Mouse (Mus musculus): ENCODE data around the gene Prrx2. TPM values are rescaled to one million over a fixed set of nuclear protein-coding genes. Genes with fewer than 3 reads are reported as not detected.

Gene Prrx2
- total RNA-seq, 2 experiments from 2014 or later: 1.5 to 1.7 TPM

DNA sequence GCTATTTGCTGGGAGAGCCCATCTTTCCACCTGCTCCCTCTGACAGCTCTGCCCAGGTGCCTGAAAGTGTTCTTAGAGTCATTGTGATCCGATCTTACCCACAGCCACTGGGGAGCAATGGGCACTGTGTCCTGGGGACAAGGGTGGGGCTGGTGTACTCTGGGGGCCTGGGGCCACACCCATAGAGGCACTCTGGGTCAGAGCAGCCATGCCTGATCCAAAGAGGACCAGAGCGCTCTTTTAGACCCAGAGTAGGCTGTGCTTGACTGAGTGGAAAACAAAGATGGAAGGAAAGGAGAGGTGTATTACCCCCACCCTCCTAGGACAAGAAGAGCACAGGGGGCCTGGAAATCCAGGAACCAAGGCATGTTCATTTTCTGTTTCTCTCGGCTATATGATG is 31.2 kb upstream of the Prrx2 start, which contains the start of gene 1700001O22Rik:
Gene 1700001O22Rik (minus strand): TSS at position 58 of the 400 bp plus-strand sequence.
- no peak for TF ChIP-seq CTCF (IDR thresholded peaks at IDR 0.05)
- H3K27ac ChIP-seq: no peak within 1 kb of the TSS
- intact Hi-C loops (cut with DNase I): no loop called here
- DNase-seq (ENCODE audit: extremely low spot score in 1 of 2, low spot score in 2 of 2): no peak
- no peak within 1 kb of the TSS for H3K4me3 ChIP-seq

DNA sequence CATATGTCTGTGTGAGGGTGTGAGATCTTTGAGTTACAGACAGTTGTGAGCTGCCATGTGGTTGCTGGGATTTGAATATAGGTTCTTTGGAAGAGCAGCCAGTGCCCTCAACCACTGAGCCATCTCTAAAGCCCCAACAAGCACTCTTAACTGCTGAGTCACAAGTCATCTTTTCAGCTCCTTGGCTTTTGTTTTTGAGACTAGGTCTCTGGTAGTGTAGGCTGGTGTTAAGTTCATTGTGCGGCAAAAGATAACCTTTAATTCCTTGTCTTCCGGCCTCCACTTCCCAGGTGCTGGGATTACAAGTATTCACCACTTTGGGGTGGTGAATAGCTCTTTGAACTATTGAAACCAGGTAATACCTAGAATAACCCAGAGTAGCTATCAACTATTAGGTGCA is 28.8 kb upstream of the Prrx2 start:
- H3K27ac ChIP-seq: no peak overlapping the region
- TF ChIP-seq CTCF (IDR thresholded peaks at IDR 0.05): no peak
- intact Hi-C loops (cut with DNase I): no loop called here
- DNase-seq (ENCODE audit: extremely low spot score in 1 of 2, low spot score in 2 of 2): no peak
- no peak overlapping the region for H3K4me3 ChIP-seq

GRCm38 (mm10) chr2:30807147-30807647 is 27.6 kb upstream of the Prrx2 start:
- no peak for TF ChIP-seq CTCF (IDR thresholded peaks at IDR 0.05)
- H3K4me3 ChIP-seq: peak overlapping the region; percentile 94
- intact Hi-C loops (cut with DNase I): no loop called here
- H3K27ac ChIP-seq: peak overlapping the region; percentile 81
- DNase-seq (ENCODE audit: extremely low spot score in 1 of 2, low spot score in 2 of 2): no peak

DNA sequence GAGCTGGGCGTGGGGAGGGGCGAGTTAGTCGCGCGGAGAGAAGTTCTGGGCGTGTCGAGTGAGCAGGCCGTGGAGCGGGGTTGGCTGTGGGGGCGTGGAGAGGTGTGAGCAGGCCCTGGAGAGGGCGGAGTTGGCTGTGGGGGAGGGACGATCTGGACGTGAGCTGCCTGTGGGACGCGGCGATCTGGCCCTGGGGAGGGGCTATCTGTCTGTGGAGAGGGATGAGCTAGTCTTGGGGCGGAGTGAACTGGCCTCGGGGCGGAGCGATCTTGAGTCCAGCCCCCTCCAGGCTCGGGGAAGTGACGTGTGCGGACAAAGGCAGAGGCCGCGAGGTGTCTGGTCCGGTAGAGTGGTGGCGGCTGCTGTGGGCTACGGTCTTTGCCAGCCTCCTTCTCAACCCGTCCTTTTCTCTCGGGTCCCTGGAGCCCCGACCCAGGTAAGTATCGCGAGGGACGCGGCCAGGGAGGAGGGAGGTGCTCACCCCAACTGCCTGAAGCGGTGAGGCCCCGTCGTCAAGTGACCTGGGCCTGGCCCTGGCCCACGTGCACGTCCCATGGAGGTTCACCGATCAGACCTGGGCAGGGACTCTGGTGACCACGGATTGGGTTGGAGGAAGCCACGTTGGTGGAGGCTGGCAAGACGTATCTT is 27.0 kb upstream of the Prrx2 start, which contains the start of gene Ntmt1:
Gene Ntmt1 (plus strand): TSS at position 179 of the 648 bp plus-strand sequence.
- peak within 1 kb of the TSS; percentile 94 for H3K4me3 ChIP-seq
- peak; percentile 97 to 99 for DNase-seq (ENCODE audit: extremely low spot score in 1 of 2, low spot score in 2 of 2)
- TF ChIP-seq CTCF (IDR thresholded peaks at IDR 0.05): no peak
- intact Hi-C loops (cut with DNase I): no loop called here
- peak within 1 kb of the TSS; percentile 91 for H3K27ac ChIP-seq

DNA sequence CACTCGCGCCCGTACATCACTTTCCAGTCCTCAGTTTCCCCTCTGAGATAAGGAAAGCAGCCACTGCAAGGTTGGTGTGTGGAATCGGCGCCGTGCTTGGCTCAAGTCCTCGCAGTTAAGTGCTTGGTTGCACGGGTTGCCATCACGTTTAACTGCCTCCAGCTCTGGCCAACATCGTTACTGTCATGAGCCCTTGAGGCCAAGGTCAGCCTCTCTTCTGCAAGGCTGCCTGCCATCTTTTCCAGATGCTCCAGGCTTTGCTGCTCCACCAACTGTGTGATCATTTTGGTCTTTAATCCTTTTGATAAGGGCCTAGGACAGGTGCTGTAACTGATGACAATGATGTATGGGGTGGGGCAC is 26.5 kb upstream of the Prrx2 start:
- TF ChIP-seq CTCF (IDR thresholded peaks at IDR 0.05): no peak
- H3K27ac ChIP-seq: peak overlapping the region; percentile 91
- peak overlapping the region; percentile 94 for H3K4me3 ChIP-seq
- intact Hi-C loops (cut with DNase I): no loop called here
- DNase-seq (ENCODE audit: extremely low spot score in 1 of 2, low spot score in 2 of 2): no peak

GRCm38 (mm10) chr2:30809503-30809902 is 25.3 kb upstream of the Prrx2 start:
- Histone ChIP-seq H3K4me3 (peak overlapping the region; percentile 2; the same call in 1 of the 2 replicates), H3K27ac (0 out of 2 replicates have a peak overlapping the region, but pooled peaks have one; percentile 24)
- intact Hi-C loops (cut with DNase I): loop anchor here (1.0 kb wide), 1 partner anchor 17 kb away; no protein-coding TSS in a partner anchor
- no peak for TF ChIP-seq CTCF (IDR thresholded peaks at IDR 0.05)
- no peak for DNase-seq (ENCODE audit: extremely low spot score in 1 of 2, low spot score in 2 of 2)

GRCm38 (mm10) chr2:30810573-30810972 is 24.2 kb upstream of the Prrx2 start:
- DNase-seq (ENCODE audit: extremely low spot score in 1 of 2, low spot score in 2 of 2): no peak

GRCm38 (mm10) chr2:30816383-30816782 is 18.4 kb upstream of the Prrx2 start:
- DNase-seq (ENCODE audit: extremely low spot score in 1 of 2, low spot score in 2 of 2): no peak

More at GRCm38 (mm10) chr2:30810573-30810972, 24.2 kb upstream of the Prrx2 start:
- intact Hi-C loops (cut with DNase I): no loop called here
- H3K4me3 ChIP-seq: no peak overlapping the region
- H3K27ac ChIP-seq: no peak overlapping the region; the same call in 1 of the 2 replicates
- no peak for TF ChIP-seq CTCF (IDR thresholded peaks at IDR 0.05)

DNA sequence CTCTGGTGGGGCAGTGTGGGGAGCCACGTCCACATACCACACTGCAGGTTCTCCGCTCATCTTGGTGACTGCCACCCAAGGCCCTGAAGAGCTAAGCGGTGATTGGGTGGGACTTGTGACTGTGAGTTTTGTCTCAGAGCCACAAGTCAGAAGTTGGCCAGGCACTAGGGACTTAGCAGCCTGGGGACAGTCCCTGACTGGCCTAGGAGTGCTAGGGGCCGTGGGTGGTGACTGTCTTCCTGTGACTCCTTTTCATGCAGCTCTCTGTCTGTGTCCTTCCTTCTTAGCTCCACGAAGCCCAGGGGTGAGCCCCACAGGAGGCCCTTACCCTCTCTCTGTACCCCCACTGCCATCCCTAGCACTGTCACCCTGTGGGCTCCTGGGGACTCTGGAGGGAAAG is 14.9 kb upstream of the Prrx2 start:
- intact Hi-C loops (cut with DNase I): no loop called here
- no peak for TF ChIP-seq CTCF (IDR thresholded peaks at IDR 0.05)
- no peak for DNase-seq (ENCODE audit: extremely low spot score in 1 of 2, low spot score in 2 of 2)
- Histone ChIP-seq H3K27ac (no peak overlapping the region), H3K4me3 (no peak overlapping the region)

More at GRCm38 (mm10) chr2:30816383-30816782, 18.4 kb upstream of the Prrx2 start:
- no peak for TF ChIP-seq CTCF (IDR thresholded peaks at IDR 0.05)
- intact Hi-C loops (cut with DNase I): no loop called here
- H3K4me3 ChIP-seq: no peak overlapping the region
- no peak overlapping the region for H3K27ac ChIP-seq

DNA sequence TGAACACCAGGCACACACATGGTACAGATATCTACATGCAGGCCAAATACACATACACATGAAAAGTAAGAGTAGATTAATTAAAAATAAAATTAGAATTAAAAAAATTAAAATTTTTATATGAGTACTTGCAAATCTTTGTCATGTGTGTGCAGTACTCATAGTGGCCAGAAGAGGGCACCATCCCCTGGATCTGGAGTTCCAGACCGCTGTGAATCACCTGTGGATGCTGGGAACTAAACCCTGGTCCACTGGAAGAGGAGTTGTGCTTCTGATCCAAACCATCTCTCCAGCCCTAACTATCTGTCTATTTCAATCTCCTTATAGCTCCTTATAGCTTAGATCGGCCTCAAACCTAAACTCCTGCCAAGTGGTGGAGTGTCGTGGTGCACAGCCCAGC is 13.7 kb upstream of the Prrx2 start:
- DNase-seq (ENCODE audit: extremely low spot score in 1 of 2, low spot score in 2 of 2): no peak
- Histone ChIP-seq H3K4me3 (no peak overlapping the region), H3K27ac (no peak overlapping the region)
- intact Hi-C loops (cut with DNase I): no loop called here
- TF ChIP-seq CTCF (IDR thresholded peaks at IDR 0.05): peak; percentile 50

DNA sequence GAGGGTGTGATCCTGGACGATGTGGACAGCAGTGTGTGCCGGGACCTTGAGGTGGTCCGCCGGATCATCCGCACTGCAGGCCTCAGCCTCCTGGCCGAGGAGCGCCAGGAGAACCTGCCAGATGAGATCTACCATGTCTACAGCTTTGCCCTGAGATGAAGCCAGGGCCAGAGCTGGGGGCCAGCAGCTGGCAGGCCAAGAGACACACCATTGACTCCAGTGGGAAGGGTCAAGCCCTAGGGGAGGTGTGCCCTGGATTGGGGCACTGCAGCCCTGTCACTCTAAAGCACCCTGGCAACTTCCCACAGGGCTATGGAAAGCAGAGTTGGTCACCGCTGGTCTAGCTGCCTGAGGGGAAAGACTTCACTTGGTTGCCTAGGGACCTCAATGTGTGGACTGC is 12.3 kb upstream of the Prrx2 start:
- TF ChIP-seq CTCF (IDR thresholded peaks at IDR 0.05): no peak
- intact Hi-C loops (cut with DNase I): no loop called here
- Histone ChIP-seq H3K4me3 (no peak overlapping the region), H3K27ac (no peak overlapping the region)
- DNase-seq (ENCODE audit: extremely low spot score in 1 of 2, low spot score in 2 of 2): no peak

DNA sequence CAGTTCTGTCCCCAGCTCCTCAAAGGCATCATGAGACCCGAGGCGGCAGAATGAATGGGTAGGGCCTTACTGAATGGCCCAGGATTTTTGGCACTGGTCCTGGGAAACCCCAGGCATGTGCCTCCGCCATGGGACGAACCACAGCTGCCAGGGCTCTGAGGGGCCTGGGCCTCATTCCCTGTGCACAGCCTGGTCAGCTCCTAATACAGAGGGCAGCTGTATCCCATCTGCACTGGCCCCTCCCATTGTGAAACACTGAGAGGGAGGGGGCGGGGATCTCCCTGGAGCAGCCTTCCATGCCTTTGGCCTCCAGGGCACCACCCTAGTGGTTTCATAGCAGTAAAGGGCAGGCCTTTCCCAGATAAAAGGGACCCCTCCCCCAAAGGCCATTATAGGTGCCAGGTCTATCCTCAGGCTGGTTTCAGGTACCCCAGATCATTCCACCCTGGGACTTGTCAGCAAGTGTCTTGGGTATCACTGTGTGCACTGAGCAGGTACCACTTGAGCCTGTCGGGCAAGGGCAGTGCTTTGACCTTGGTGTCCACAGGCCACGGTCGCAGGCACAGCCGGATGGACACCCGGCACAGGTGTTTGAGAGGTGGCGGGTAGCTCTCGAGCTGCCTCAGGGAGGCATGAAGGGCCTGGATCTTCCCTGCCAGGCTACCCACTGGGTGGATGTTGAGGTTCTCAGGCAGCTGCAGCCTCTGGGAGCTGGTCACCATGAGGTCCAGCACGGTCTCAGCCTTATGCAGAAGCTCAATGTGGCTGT is 11.2 kb upstream of the Prrx2 start:
- Histone ChIP-seq H3K4me3 (no peak overlapping the region), H3K27ac (no peak overlapping the region)
- DNase-seq (ENCODE audit: extremely low spot score in 1 of 2, low spot score in 2 of 2): no peak
- intact Hi-C loops (cut with DNase I): no loop called here
- TF ChIP-seq CTCF (IDR thresholded peaks at IDR 0.05): no peak

Data from left cerebral cortex, adult 2 months (tissue).